Mouse (Mus musculus) bone marrow macrophage, adult 2 months (primary cell): Measurements from ENCODE around the gene Myo3b.

Experiments
- CTCF ChIP-seq: IDR thresholded peaks from 2 replicates; pipeline ENCODE4 v1.5.1; 2012; ENCODE audit warnings: low read depth, mild to moderate bottlenecking, low read length, moderate library complexity
- POLR2A ChIP-seq: IDR thresholded peaks from 2 replicates; pipeline ENCODE4 v1.6.1; 2012; ENCODE audit warnings: mild to moderate bottlenecking, low read depth, low read length, borderline replicate concordance

- TF ChIP-seq CTCF: no peak
- no peak for TF ChIP-seq POLR2A
These were observed 221.8 kb downstream of the Myo3b start for GRCm38 (mm10) chr2:70260646-70261195.
